Mouse (Mus musculus) G1E (cell line): ENCODE data around the gene Tex22. TPM values are rescaled to one million over a fixed set of nuclear protein-coding genes. Genes with fewer than 3 reads are reported as not detected.

ENCODE experiments used
- ATAC-seq: 2 replicates; pipeline ENCODE4 v1.8.0; 2016; ENCODE audit warnings: mild to moderate bottlenecking; ENCODE audit not compliant: insufficient number of reproducible peaks, poor library complexity, low FRiP score, severe bottlenecking; ENCODE audit errors: extremely low read depth
- DNase-seq: peaks from one replicate; pipeline ENCODE4 v3.0.0; 2012; ENCODE audit warnings: low spot score
- H3K27me3 ChIP-seq: 2 replicates; pipeline ENCODE4 v1.6.1; 2012; ENCODE audit warnings: mild to moderate bottlenecking, low read length, inconsistent platforms; ENCODE audit not compliant: insufficient read depth
- H3K36me3 ChIP-seq: replicated peaks from 2 replicates; pipeline ENCODE3; 2012; ENCODE audit warnings: mild to moderate bottlenecking, inconsistent platforms
- H3K4me1 ChIP-seq: 2 replicates; pipeline ENCODE4 v1.6.1; 2012; ENCODE audit warnings: low read depth, low read length, inconsistent platforms, mixed read lengths; ENCODE audit not compliant: insufficient read depth
- H3K4me3 ChIP-seq: 2 replicates; pipeline ENCODE4 v1.5.1; 2012; ENCODE audit warnings: low read depth, mild to moderate bottlenecking, inconsistent platforms, low read length, moderate library complexity, mixed read lengths
- H3K9me3 ChIP-seq: replicated peaks from 2 replicates; pipeline ENCODE4 v1.6.1; 2012; ENCODE audit warnings: inconsistent platforms
- CTCF ChIP-seq: IDR thresholded peaks from 2 replicates; pipeline ENCODE4 v1.5.1; 2012; ENCODE audit warnings: low read depth, low read length, inconsistent platforms, mixed read lengths
- GATA1 ChIP-seq: IDR thresholded peaks from 2 replicates; pipeline ENCODE4 v1.6.1; 2012; ENCODE audit warnings: borderline replicate concordance, low read length, inconsistent platforms, mixed read lengths
- GATA2 ChIP-seq: IDR thresholded peaks from 2 replicates; pipeline ENCODE4 v1.6.1; 2012; ENCODE audit warnings: low read depth, low read length, inconsistent platforms, borderline replicate concordance
- POLR2AphosphoS5 ChIP-seq: IDR thresholded peaks from 2 replicates; pipeline ENCODE4 v1.6.1; 2012; ENCODE audit warnings: low read depth, low read length, inconsistent platforms; ENCODE audit not compliant: insufficient replicate concordance
- TAL1 ChIP-seq: conservative IDR thresholded peaks from 2 replicates; pipeline ENCODE4 v1.6.1; 2012; ENCODE audit warnings: low read depth, low read length, inconsistent platforms, mixed read lengths
- polyA plus RNA-seq: library from polyadenylated mRNA; stranded (reverse); fragments of >175 nt; gene quantifications from 2 replicates; pipeline ENCODE4 v1.2.3, GENCODE M21; 2012
- total RNA-seq, 2 experiments: library from RNA; stranded (forward) in 1 of 2; stranded (reverse) in 1 of 2; fragments of 200-1000 nt in 1 of 2; fragments of >200 nt in 1 of 2; fragmentation: Nextera tagmentation in 1 of 2; gene quantifications; 2 replicates each; pipeline ENCODE4 v1.2.3; 2014 to 2017

Tex22 gene
- total and polyA plus RNA-seq, 3 experiments = 0.38 TPM; not detected in 2

- Histone ChIP-seq H3K27me3 (no peaks in the 10 kb centered on the region), H3K9me3 (no peaks in the 10 kb centered on the region), H3K4me3 (no peak overlapping the region), H3K4me1 (peaks cover 70% of the 10 kb centered on the region), H3K36me3 (peaks cover 95% of the 10 kb centered on the region)
- no peak for DNase-seq
- ATAC-seq = no peak
- TF ChIP-seq POLR2AphosphoS5 (no peak), CTCF (no peak), GATA1 (no peak), GATA2 (no peak), TAL1 (no peak)
Measured at GRCm38 (mm10) chr12:113114141-113114540, 39.8 kb downstream of the Tex22 start.

DNA sequence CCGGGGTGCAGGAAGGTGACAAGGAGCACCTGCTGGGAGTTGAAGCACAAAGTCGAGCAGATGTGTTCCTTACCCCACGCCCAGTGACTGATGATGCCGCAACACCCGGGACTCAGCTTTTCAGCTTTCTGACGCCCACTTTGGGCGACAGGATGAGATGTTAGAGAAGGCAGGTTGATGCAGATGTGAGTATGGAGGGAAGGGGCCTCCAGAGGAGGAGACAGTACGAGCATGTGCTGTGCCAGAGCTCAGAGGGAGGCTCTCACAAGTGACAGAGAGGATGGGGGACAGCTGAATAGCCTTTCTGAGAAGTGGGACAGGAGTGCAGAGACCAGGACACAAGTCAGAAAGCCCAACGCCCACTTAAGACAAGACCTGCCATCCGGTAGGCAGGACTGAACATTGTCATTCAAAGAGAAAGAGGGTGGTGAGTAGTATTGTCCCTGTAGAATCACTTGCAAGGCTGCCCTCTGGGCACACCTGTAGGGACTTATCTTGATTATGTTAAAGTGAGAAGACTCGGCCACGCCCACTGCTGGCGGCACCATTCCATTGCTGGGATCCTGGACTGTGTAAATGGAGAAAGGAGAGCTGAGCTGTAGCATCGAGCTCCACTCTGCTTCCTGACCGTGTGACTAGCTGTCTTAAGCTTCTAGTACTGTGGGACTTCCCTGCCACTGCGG is 40.7 kb downstream of the Tex22 start:
- H3K36me3 ChIP-seq = peaks cover 95% of the 10 kb centered on the region
- no peak for ATAC-seq
- no peaks in the 10 kb centered on the region for H3K27me3 ChIP-seq
- H3K4me1 ChIP-seq = peaks cover 66% of the 10 kb centered on the region
- no peak overlapping the region for H3K4me3 ChIP-seq
- no peaks in the 10 kb centered on the region for H3K9me3 ChIP-seq
- DNase-seq = no peak
- TF ChIP-seq GATA2 (no peak), TAL1 (no peak), CTCF (no peak), GATA1 (no peak), POLR2AphosphoS5 (no peak)

DNA sequence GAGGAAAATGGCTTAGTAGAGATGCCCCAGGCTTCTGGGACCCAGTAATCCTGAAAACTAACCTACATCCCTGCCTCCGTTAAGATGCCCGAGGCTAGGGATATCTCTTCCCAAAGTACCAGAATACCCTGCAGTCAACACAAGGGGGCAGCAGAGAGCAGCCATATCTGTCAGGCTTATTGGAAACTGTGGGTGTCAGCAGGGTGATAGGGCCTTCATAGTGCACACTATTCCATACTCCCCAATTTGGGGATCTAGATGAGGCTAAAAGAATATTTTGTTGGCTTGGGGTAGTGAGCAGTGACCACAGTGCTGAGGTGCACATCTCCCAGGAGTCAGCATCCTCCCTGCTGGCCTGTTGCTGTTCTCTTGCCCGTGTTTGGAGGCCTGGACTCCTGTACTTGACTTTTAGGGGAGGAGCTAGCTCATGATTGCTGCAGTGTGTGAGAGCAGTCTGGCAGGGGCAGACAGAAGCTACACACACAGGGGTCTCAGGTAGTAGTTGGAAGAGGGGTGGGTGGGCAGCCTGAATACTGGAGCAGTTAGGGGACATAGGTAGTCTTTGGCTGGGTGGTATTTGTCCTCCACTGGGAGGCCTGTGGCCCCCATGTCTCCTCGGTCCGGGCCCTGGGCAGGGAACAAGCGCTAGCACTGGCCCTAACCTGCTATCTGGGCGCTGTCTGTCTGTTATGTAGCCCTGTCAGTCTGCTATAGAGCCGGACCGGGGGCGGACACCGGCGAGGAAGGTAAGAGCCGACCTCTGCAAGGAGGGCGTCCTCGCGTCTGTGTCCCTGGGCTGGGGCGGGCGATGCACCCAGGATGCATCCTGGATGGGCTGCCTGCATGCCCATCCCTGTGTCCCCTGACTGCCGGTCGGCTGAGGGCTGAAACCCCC is 45.5 kb downstream of the Tex22 start:
- DNase-seq (peak; percentile 90), ATAC-seq (peak; percentile 69)
- Histone ChIP-seq H3K9me3 (no peaks in the 10 kb centered on the region), H3K27me3 (no peaks in the 10 kb centered on the region), H3K36me3 (peaks cover 99% of the 10 kb centered on the region), H3K4me3 (no peak overlapping the region), H3K4me1 (peaks cover 37% of the 10 kb centered on the region)
- TF ChIP-seq CTCF = peak; percentile 99
- no peak for TF ChIP-seq POLR2AphosphoS5

GRCm38 (mm10) chr12:113124726-113125125 is 50.4 kb downstream of the Tex22 start:
- Histone ChIP-seq H3K36me3 (peaks cover 100% of the 10 kb centered on the region), H3K4me3 (no peak overlapping the region), H3K4me1 (peaks cover 13% of the 10 kb centered on the region), H3K27me3 (no peaks in the 10 kb centered on the region), H3K9me3 (no peaks in the 10 kb centered on the region)
- ATAC-seq (no peak), DNase-seq (no peak)
- TF ChIP-seq POLR2AphosphoS5 = no peak
- no peak for TF ChIP-seq GATA2
- no peak for TF ChIP-seq CTCF
- TF ChIP-seq GATA1 = no peak
- TF ChIP-seq TAL1 = no peak

- DNase-seq (no peak), ATAC-seq (no peak)
- H3K4me1 ChIP-seq = peaks cover 13% of the 10 kb centered on the region
- no peaks in the 10 kb centered on the region for H3K9me3 ChIP-seq
- H3K36me3 ChIP-seq = peaks cover 100% of the 10 kb centered on the region
- TF ChIP-seq TAL1 (no peak), GATA1 (no peak), GATA2 (no peak), CTCF (no peak), POLR2AphosphoS5 (no peak)
- H3K4me3 ChIP-seq = no peak overlapping the region
- no peaks in the 10 kb centered on the region for H3K27me3 ChIP-seq
Measured at GRCm38 (mm10) chr12:113130732-113131131, 56.4 kb downstream of the Tex22 start.

- H3K27me3 ChIP-seq = no peaks in the 10 kb centered on the region
- ATAC-seq (no peak), DNase-seq (no peak)
- peaks cover 15% of the 10 kb centered on the region for H3K4me1 ChIP-seq
- H3K9me3 ChIP-seq = no peaks in the 10 kb centered on the region
- TF ChIP-seq TAL1 (no peak), GATA1 (no peak), POLR2AphosphoS5 (no peak), GATA2 (no peak), CTCF (no peak)
- H3K36me3 ChIP-seq = peaks cover 100% of the 10 kb centered on the region
- H3K4me3 ChIP-seq = no peak overlapping the region
Measured at GRCm38 (mm10) chr12:113131601-113132000, 57.3 kb downstream of the Tex22 start.
